Mouse (Mus musculus) small intestine, adult 2 months (tissue): Measurements from ENCODE around the gene Insr. TPM values are rescaled to one million over a fixed set of nuclear protein-coding genes. Genes with fewer than 3 reads are reported as not detected.
A peak's percentile ranks its signal among the peaks of the same experiment; 100 is the strongest.

Experiments used
- H3K27ac ChIP-seq: fragments of 200-500 bp; 2 replicates; pipeline ENCODE4 v1.5.1; 2012; ENCODE audit warnings: low read depth, low read length, control low read depth, inconsistent platforms; ENCODE audit not compliant: insufficient read depth
- H3K27me3 ChIP-seq: fragments of 200-500 bp; 2 replicates; pipeline ENCODE4 v1.6.1; 2012; ENCODE audit warnings: mild to moderate bottlenecking, moderate library complexity, low read length, inconsistent platforms; ENCODE audit not compliant: control insufficient read depth, insufficient read depth
- H3K36me3 ChIP-seq: fragments of 200-500 bp; 2 replicates; pipeline ENCODE4 v1.6.1; 2012; ENCODE audit warnings: mild to moderate bottlenecking, low read length, control low read depth, inconsistent platforms; ENCODE audit not compliant: control insufficient read depth, insufficient read depth
- H3K4me1 ChIP-seq: fragments of 200-500 bp; 2 replicates; pipeline ENCODE4 v1.6.1; 2012; ENCODE audit warnings: low read length, inconsistent platforms, mixed read lengths; ENCODE audit not compliant: control insufficient read depth, insufficient read depth, insufficient read length
- H3K4me3 ChIP-seq: fragments of 200-500 bp; 2 replicates; pipeline ENCODE4 v1.5.1; 2012; ENCODE audit warnings: low read depth, mild to moderate bottlenecking, control low read depth, inconsistent platforms, low read length, moderate library complexity
- CTCF ChIP-seq: fragments of 200-500 bp; IDR thresholded peaks from 2 replicates; pipeline ENCODE4 v1.5.1; 2012; ENCODE audit warnings: low read depth, mild to moderate bottlenecking, control low read depth, inconsistent platforms, low read length, moderate library complexity, mixed read lengths; ENCODE audit not compliant: insufficient replicate concordance, insufficient read length; ENCODE audit errors: extremely low read depth
- POLR2A ChIP-seq: fragments of 200-500 bp; IDR thresholded peaks from 2 replicates; pipeline ENCODE4 v1.6.1; 2012; ENCODE audit warnings: low read depth, mild to moderate bottlenecking, control low read depth, inconsistent platforms, low read length, moderate library complexity
- WGBS: fragments of 180-500 bp; shearing (Covaris S2); methylation state at CpG from one replicate; pipeline ENCODE4 v1.1.7; 2018; 5-methylcytosine and 5-hydroxymethylcytosine counted together
- polyA plus RNA-seq: library from polyadenylated mRNA; depleted of rRNA; stranded (reverse); fragments of >200 nt; gene quantifications from 2 replicates; pipeline ENCODE4 v1.2.3, GENCODE M21; 2012

Gene Insr
- polyA plus RNA-seq, 1 experiment: 21.8 TPM

DNA sequence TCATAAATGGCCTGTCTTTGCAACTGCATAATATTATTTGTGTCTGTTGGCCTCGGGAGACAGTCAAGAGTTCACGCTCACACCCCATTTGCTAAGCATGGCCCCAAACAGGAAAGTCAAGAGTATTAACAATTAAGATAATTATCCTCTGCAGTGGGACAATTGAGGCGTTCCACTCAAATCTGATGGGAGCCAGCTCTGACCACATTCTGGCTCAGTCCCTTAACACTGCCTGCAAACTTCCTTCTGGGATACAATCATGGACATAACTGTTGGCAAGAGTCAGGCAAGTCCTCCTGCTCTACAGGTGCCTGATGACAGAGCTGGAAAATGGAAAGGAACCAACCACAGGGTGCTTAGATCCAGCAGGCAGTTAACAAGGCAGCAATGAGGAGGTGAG is 43.1 kb downstream of the Insr start:
- peaks cover 28% of the 10 kb centered on the region for H3K4me1 ChIP-seq

DNA sequence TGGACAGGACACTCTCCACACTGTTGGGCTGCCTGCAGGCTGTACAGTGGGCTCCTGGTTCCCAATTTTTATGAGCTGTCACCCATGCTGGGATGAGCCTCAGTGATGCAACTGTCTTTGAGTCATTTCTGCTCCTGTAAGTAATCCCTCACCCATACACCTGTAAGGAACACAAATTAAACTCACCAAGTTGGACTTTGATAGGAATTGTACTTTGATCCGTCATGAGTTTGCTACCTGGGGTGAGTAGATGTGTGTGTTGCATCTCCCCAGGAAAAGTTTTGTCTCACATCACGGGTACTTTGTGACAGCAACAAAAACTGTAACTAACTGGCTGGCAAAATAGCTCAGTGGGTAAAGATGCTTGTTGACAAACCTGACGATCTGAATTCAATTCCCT is 44.8 kb downstream of the Insr start:
- Histone ChIP-seq H3K36me3 (no peaks in the 10 kb centered on the region), H3K4me3 (no peak overlapping the region), H3K4me1 (peaks cover 31% of the 10 kb centered on the region), H3K27ac (peak overlapping the region; percentile 48), H3K27me3 (no peaks in the 10 kb centered on the region)
- TF ChIP-seq POLR2A (no peak), CTCF (no peak)
- WGBS: 33% methylated on average over 3 of the region's 3 CpGs

More for the DNA sequence above, 43.1 kb downstream of the Insr start:
- H3K36me3 ChIP-seq: no peaks in the 10 kb centered on the region
- no peaks in the 10 kb centered on the region for H3K27me3 ChIP-seq
- TF ChIP-seq POLR2A: no peak
- TF ChIP-seq CTCF: no peak
- 21% methylated on average over 3 of the region's 3 CpGs for WGBS
- no peak overlapping the region for H3K27ac ChIP-seq
- H3K4me3 ChIP-seq: no peak overlapping the region

DNA sequence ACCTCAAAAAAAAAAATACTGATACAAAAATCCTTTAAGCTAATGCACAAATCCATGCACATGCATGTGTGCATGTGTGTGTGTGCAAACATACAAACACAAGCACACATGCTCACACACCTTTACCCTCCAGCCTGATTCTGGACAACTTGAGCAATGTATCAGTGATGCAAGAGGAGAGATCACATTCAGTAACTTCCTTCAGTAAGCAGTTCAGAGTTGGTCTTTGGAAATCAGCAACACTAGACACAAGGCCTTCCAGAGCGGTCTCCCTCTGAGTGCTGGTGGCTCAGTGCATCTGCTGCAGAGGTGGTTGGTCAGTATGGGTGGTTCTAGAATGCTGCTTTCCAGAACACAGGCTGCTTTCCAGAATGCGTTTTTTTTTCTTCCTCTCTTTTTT is 46.8 kb downstream of the Insr start:
- WGBS: 88% methylated on average over 2 of the region's 2 CpGs
- no peak overlapping the region for H3K4me3 ChIP-seq
- no peak overlapping the region for H3K27ac ChIP-seq
- H3K27me3 ChIP-seq: no peaks in the 10 kb centered on the region
- H3K36me3 ChIP-seq: no peaks in the 10 kb centered on the region
- peaks cover 33% of the 10 kb centered on the region for H3K4me1 ChIP-seq
- no peak for TF ChIP-seq POLR2A
- no peak for TF ChIP-seq CTCF

DNA sequence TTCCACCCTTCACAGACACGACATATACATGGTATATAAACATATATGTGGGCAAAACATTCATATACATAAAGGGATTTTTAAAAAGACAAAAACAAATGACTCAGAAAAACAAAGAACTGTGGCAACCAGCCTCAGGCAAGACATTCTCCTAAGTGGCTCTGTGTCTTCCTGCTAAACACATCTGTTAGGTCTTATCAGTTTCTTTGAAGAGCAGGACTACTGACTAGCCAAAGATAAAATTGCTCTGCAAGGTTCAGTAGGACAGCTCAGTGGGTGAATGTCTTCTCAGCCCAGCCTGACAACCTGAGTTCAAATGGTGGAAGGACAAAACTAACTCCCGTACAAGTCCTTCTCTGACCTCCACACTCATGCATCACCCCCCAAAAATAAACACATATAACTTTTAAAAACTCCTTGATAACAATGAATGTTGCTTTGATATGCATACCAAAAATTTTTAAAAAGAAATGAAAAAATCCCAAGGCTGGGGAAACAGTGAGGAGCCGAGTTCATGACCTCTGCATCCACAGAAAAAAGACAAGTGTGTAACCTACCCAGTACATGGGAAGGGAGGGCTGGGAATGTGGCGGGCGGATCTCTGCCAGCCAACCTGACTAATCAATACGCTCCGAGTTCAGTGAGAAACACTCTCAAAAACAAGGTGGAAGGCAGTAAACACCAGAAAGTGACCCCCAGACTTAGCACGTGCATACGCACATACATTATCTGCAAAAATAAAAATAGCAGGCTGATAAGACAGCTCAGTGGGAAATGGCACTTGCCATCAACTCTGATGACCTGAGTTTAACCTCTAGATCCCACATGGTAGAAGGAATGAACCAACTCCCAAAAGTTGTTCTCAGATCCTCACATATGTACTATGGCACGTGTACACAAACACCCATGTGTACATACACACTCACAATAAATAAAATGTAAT is 49.0 kb downstream of the Insr start:
- no peaks in the 10 kb centered on the region for H3K36me3 ChIP-seq
- no peaks in the 10 kb centered on the region for H3K27me3 ChIP-seq
- TF ChIP-seq POLR2A (no peak), CTCF (no peak)
- no peak overlapping the region for H3K4me3 ChIP-seq
- WGBS: 38% methylated on average over 10 of the region's 10 CpGs
- H3K4me1 ChIP-seq: peaks cover 24% of the 10 kb centered on the region
- no peak overlapping the region for H3K27ac ChIP-seq

DNA sequence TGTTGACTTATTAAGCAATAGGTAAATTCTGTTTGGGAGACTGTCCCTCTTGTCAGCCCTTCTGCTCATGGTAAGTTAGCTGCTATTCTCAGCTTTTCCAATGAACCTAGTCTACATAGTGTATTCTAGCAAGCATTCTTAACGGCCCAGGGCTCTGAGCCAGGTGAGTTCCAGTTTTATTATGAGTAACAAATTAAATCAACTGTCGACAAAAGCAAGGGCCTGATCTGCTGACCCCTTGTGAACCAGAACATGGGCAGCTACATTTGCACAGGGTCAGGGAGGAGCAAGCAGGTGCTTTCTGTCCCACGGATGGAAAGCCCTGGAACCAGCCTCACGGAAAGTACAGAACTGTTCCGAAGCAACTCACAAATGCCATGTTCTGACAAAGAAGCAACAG is 52.0 kb downstream of the Insr start:
- no peak overlapping the region for H3K27ac ChIP-seq
- H3K4me1 ChIP-seq: peaks cover 19% of the 10 kb centered on the region

DNA sequence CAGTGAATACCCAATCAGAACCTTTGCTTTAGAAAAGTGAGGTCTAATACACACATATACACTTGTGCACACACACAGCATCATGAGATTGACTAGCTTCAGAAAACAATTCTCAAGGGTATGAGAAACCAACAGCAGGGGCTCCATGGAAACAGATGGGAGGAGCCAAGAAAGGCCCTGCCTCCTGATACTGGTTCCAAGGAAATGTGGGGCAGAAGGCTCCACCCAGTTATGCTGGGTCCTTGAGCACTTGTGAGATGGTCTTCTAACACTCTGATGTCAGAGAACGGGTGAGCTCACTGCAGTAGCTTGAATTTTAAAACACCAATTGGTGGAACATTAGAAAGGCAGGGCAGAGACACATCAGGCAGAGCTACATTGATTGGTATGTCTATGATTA is 53.7 kb downstream of the Insr start:
- 76% methylated on average over 1 of the region's 1 CpGs for WGBS
- H3K27ac ChIP-seq: no peak overlapping the region
- no peaks in the 10 kb centered on the region for H3K36me3 ChIP-seq
- H3K4me1 ChIP-seq: peaks cover 25% of the 10 kb centered on the region
- no peak overlapping the region for H3K4me3 ChIP-seq
- TF ChIP-seq POLR2A (no peak), CTCF (no peak)
- no peaks in the 10 kb centered on the region for H3K27me3 ChIP-seq

More for the DNA sequence above, 52.0 kb downstream of the Insr start:
- no peak for TF ChIP-seq CTCF
- no peak for TF ChIP-seq POLR2A
- Histone ChIP-seq H3K4me3 (no peak overlapping the region), H3K36me3 (no peaks in the 10 kb centered on the region), H3K27me3 (no peaks in the 10 kb centered on the region)
- WGBS: 26% methylated on average over 5 of the region's 5 CpGs

DNA sequence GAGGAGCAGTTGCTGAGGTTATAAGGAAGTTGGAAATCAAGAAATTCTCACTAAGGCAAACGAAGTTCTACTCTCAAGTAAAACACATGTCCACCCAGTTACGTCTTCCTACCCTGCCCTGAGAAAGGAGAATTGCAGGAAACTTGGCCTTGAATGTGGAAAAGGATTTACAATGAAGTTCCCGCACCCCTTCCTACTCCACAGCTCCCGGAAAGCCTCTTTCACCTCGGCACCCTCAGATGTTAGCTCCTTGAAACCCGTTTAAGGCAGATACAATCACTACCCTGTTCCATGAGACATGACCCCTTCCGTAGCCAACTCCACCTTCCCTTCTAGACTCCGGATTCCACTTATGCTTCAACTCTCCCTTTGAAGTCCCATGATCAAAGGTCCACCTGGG is 54.2 kb downstream of the Insr start:
- H3K27ac ChIP-seq: peak overlapping the region; percentile 66
- WGBS: 33% methylated on average over 8 of the region's 8 CpGs
- no peak overlapping the region for H3K4me3 ChIP-seq
- H3K36me3 ChIP-seq: no peaks in the 10 kb centered on the region
- no peaks in the 10 kb centered on the region for H3K27me3 ChIP-seq
- H3K4me1 ChIP-seq: peaks cover 24% of the 10 kb centered on the region
- no peak for TF ChIP-seq CTCF
- TF ChIP-seq POLR2A: no peak
